Mouse (Mus musculus) ES-E14 (cell line): ENCODE data around the gene Rbm3.

Source experiments
- CHD2 ChIP-seq: IDR thresholded peaks from 2 replicates; pipeline ENCODE4 v1.6.1; 2014; ENCODE audit warnings: mild to moderate bottlenecking, low read depth, low read length, inconsistent platforms
- HCFC1 ChIP-seq: IDR thresholded peaks from 2 replicates; pipeline ENCODE4 v1.6.1; 2012; ENCODE audit warnings: low read length, inconsistent platforms, borderline replicate concordance; ENCODE audit not compliant: insufficient read depth
- MAFK ChIP-seq: IDR thresholded peaks from 2 replicates; pipeline ENCODE4 v1.6.1; 2014; ENCODE audit warnings: mild to moderate bottlenecking, low read depth, low read length, inconsistent platforms; ENCODE audit not compliant: insufficient read depth
- ZC3H11A ChIP-seq: IDR thresholded peaks from 2 replicates; pipeline ENCODE4 v1.6.1; 2012; ENCODE audit warnings: low read depth, mild to moderate bottlenecking, inconsistent platforms, low read length, borderline replicate concordance

DNA sequence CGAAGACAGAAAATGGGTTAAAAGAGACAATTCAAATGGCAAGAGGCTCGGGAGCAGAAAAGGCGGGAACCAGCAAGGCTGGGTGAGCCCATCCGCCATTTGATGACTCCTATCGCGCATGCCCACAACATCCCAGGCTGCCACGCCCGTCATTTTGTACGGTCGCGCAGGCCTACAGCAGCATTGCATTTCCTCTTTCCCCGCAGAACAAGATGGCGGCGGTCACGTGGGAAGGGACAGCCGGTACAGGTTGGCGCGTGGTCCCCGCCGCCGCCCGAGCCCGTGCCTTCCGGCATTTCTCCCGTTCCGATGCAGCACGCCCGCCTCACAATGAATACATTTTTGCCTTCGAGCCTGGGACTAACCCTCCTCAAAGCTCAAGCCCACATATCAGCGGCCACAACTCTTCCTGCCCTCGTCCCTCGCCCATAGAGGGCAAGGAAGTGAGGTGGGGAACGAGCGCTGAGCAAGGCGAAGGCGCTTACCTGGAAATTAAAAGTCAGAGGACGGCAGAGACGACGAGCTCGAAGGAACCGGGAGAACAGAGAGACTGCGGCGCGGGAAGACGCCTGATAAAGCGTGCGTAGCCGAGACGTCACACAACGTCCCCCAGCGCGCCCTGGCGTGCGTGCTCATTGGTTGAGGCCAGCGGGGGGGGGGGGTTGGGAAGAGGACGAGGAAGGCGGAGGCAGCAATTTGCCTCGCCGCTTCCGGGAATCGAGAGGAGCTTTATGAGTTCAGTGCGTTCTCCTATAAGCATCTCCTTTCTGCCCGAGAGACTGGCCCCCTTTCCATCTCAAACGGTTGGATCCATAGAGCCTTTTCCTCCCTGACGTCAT, at the start of gene Rbm3:
- TF ChIP-seq CHD2 (no peak), MAFK (no peak), HCFC1 (peak; percentile 57; the same call in 1 of the 2 replicates), ZC3H11A (no peak)
